Mouse (Mus musculus) CH12.LX (cell line): Measurements from ENCODE around the gene Acaca.

ENCODE experiments used
- CTCF ChIP-seq, 2 experiments: IDR thresholded peaks in 1 of 2; conservative IDR thresholded peaks in 1 of 2; 2 replicates each; pipeline ENCODE4 v1.5.1; 2011 to 2012; ENCODE audit warnings: low read depth in 2 of 2, low read length in 2 of 2, improper control_type of control experiment in 1 of 2, inconsistent platforms in 1 of 2, mild to moderate bottlenecking in 1 of 2, moderate library complexity in 1 of 2
- JUND ChIP-seq: conservative IDR thresholded peaks from 2 replicates; pipeline ENCODE4 v1.6.1; 2011; ENCODE audit warnings: low read depth, low read length, improper control_type of control experiment
- RCOR1 ChIP-seq: conservative IDR thresholded peaks from 2 replicates; pipeline ENCODE4 v1.6.1; 2012; ENCODE audit warnings: low read depth, mild to moderate bottlenecking, inconsistent platforms, low read length, improper control_type of control experiment
- UBTF ChIP-seq: IDR thresholded peaks from 2 replicates; pipeline ENCODE4 v1.6.1; 2012; ENCODE audit warnings: low read depth, mild to moderate bottlenecking, inconsistent platforms, low read length, improper control_type of control experiment, moderate library complexity

- TF ChIP-seq CTCF (conservative IDR thresholded peaks at IDR 0.05 in 1 of 2, IDR thresholded peaks at IDR 0.05 in 1 of 2; ENCODE audit: low read depth in 2 of 2, low read length in 2 of 2) = no peak
- no peak for TF ChIP-seq UBTF
- no peak for TF ChIP-seq RCOR1
- no peak for TF ChIP-seq JUND
These were observed 228.3 kb downstream of the Acaca start for GRCm38 (mm10) chr11:84357771-84358170.
